Mouse (Mus musculus): ENCODE measurements around the gene Zdhhc5.

GRCm38 (mm10) chr2:84653354-84653753, 61.6 kb downstream of the Zdhhc5 start:
- TF ChIP-seq POLR2A (IDR thresholded peaks at IDR 0.05; ENCODE audit: low read depth, low read length) = no peak
- peak; percentile 25; the same call in 1 of the 2 replicates for TF ChIP-seq CTCF (conservative IDR thresholded peaks at IDR 0.05; ENCODE audit: insufficient read depth, insufficient read length, low read depth, low read length)
